8 mouse cellular contexts compared by ENCODE assay signal in genomic region chr15:82047080-82047883, GRCm38 (mm10). TPM values are rescaled to one million over a fixed set of nuclear protein-coding genes. Genes with fewer than 3 reads are reported as not detected.
DNase-seq lines count a peak whose midpoint lies in the region; ATAC-seq and TF ChIP-seq lines count a peak whose summit lies in the region.

Gene Snu13 (minus strand): TSS chr15:82047598.

- H3K9me3 ChIP-seq in embryonic facial prominence, embryonic 15.5 days (replicated peaks): no peaks in the 10 kb centered on the region
- H3K9me3 ChIP-seq in kidney, embryonic 14.5 days (ENCODE audit: control insufficient read depth, low read length): no peaks in the 10 kb centered on the region
- H3K9me3 ChIP-seq in limb, embryonic 15.5 days: no peaks in the 10 kb centered on the region

- ATAC-seq in embryonic facial prominence, embryonic 15.5 days (ENCODE audit: insufficient number of reproducible peaks, low FRiP score, low TSS enrichment, low read depth): peak; percentile 80
- peak; percentile 86 for ATAC-seq in kidney, embryonic 14.5 days (ENCODE audit: low FRiP score, low TSS enrichment)
- peak; percentile 70; the same call in 1 of the 2 replicates for ATAC-seq in limb, embryonic 15.5 days (ENCODE audit: insufficient number of reproducible peaks, low FRiP score, low TSS enrichment, low read depth)

- peak; percentile 88 for DNase-seq in 3T3-L1 (ENCODE audit: low read depth, low spot score)
- peak; percentile 83 to 91 for DNase-seq in heart, adult 9 months (ENCODE audit: low spot score in 2 of 2)
- DNase-seq in monocyte, adult 2 months (ENCODE audit: low read depth in 1 of 2, low spot score in 2 of 2): peak; percentile 60 to 83
- DNase-seq in spleen, postnatal 36 days (ENCODE audit: low spot score in 2 of 2): peak; percentile 89 to 90

- H3K36me3 ChIP-seq in embryonic facial prominence, embryonic 15.5 days: peaks cover 17% of the 10 kb centered on the region
- H3K36me3 ChIP-seq in kidney, embryonic 14.5 days (ENCODE audit: control insufficient read depth, insufficient read depth, low read length): peaks cover 21% of the 10 kb centered on the region; the same call in 1 of the 2 replicates
- H3K36me3 ChIP-seq in limb, embryonic 15.5 days: peaks cover 14% of the 10 kb centered on the region

- TF ChIP-seq CTCF in bone marrow, adult 2 months (IDR thresholded peaks at IDR 0.05; ENCODE audit: control insufficient read depth, insufficient read depth, low read length): no peak

- H3K4me1 ChIP-seq in bone marrow, adult 2 months (ENCODE audit: control insufficient read depth, insufficient read depth, low read length): no peaks in the 10 kb centered on the region; the same call in 1 of the 2 replicates
- H3K4me1 ChIP-seq in embryonic facial prominence, embryonic 15.5 days: peaks cover 21% of the 10 kb centered on the region
- H3K4me1 ChIP-seq in kidney, embryonic 14.5 days (ENCODE audit: control insufficient read depth, insufficient read depth, low read length): peaks cover 6% of the 10 kb centered on the region; the same call in 1 of the 2 replicates
- H3K4me1 ChIP-seq in limb, embryonic 15.5 days: peaks cover 20% of the 10 kb centered on the region

- peak; percentile 69; the same call in 1 of the 2 replicates for TF ChIP-seq POLR2A in bone marrow, adult 2 months (IDR thresholded peaks at IDR 0.05; ENCODE audit: borderline replicate concordance, control insufficient read depth, low read depth, low read length)

- H3K4me2 ChIP-seq in embryonic facial prominence, embryonic 15.5 days (replicated peaks): peak within 1 kb of the TSS; percentile 83
- peak within 1 kb of the TSS; percentile 86 for H3K4me2 ChIP-seq in kidney, embryonic 14.5 days (replicated peaks; ENCODE audit: low read depth, low read length)
- peak within 1 kb of the TSS; percentile 84 for H3K4me2 ChIP-seq in limb, embryonic 15.5 days

- under 1% methylated on average over 74 of the region's 74 CpGs for WGBS in bone marrow, adult 2 months
- WGBS in embryonic facial prominence, embryonic 15.5 days: under 1% methylated on average over 74 of the region's 74 CpGs
- WGBS in kidney, embryonic 14.5 days: under 1% methylated on average over 73 of the region's 74 CpGs
- under 1% methylated on average over 74 of the region's 74 CpGs for WGBS in limb, embryonic 15.5 days

- H3K9ac ChIP-seq in embryonic facial prominence, embryonic 15.5 days: peak within 1 kb of the TSS; percentile 99
- H3K9ac ChIP-seq in kidney, embryonic 14.5 days (ENCODE audit: low read depth, low read length): peak within 1 kb of the TSS; percentile 97
- H3K9ac ChIP-seq in limb, embryonic 15.5 days: peak within 1 kb of the TSS; percentile 99

- H3K27me3 ChIP-seq in embryonic facial prominence, embryonic 15.5 days: no peaks in the 10 kb centered on the region
- no peaks in the 10 kb centered on the region for H3K27me3 ChIP-seq in kidney, embryonic 14.5 days (ENCODE audit: control insufficient read depth, insufficient read depth, low read length)
- no peaks in the 10 kb centered on the region for H3K27me3 ChIP-seq in limb, embryonic 15.5 days

- H3K27ac ChIP-seq in bone marrow, adult 2 months (ENCODE audit: control insufficient read depth, insufficient read depth, low read depth, low read length, poor library complexity): peak within 1 kb of the TSS; percentile 92
- peak within 1 kb of the TSS; percentile 91 for H3K27ac ChIP-seq in embryonic facial prominence, embryonic 15.5 days (replicated peaks)
- peak within 1 kb of the TSS; percentile 80 for H3K27ac ChIP-seq in kidney, embryonic 14.5 days (ENCODE audit: low read depth, low read length)
- peak within 1 kb of the TSS; percentile 91 for H3K27ac ChIP-seq in limb, embryonic 15.5 days

- peak within 1 kb of the TSS; percentile 88 for H3K4me3 ChIP-seq in bone marrow, adult 2 months (replicated peaks; ENCODE audit: control insufficient read depth, low read depth, low read length)
- H3K4me3 ChIP-seq in embryonic facial prominence, embryonic 15.5 days (replicated peaks): peak within 1 kb of the TSS; percentile 100
- peak within 1 kb of the TSS; percentile 100 for H3K4me3 ChIP-seq in kidney, embryonic 14.5 days (ENCODE audit: low read length)
- peak within 1 kb of the TSS; percentile 99 for H3K4me3 ChIP-seq in limb, embryonic 15.5 days

RNA-seq across cellular contexts. Expression of gene Snu13, which starts in this region (rescaled TPM):
- polyA plus RNA-seq in bone marrow, adult 2 months (2011; ENCODE audit: insufficient read depth, insufficient read length, low replicate concordance, missing spikeins): 119 and 144 TPM in 2 replicates
- polyA plus RNA-seq in embryonic facial prominence, embryonic 15.5 days (2015; fragmentation: Nextera tagmentation; extraction: Ambion mirVana): 246 and 260 TPM in 2 replicates
- polyA plus RNA-seq in kidney, embryonic 14.5 days (2014; fragmentation: Nextera tagmentation; extraction: Ambion mirVana): 342 and 399 TPM in 2 replicates
- 250 and 262 TPM in 2 replicates for polyA plus RNA-seq in limb, embryonic 15.5 days (2015; fragmentation: Nextera tagmentation; extraction: Ambion mirVana)

Comparison
In these comparisons a context has a peak if more than half of its experiments do, and no peak if none do; other contexts are left out.
1. Peak in every context shown above with its lines: DNase-seq, ATAC-seq, H3K4me3 ChIP-seq and H3K27ac ChIP-seq.